Mouse (Mus musculus): Measurements from ENCODE around the gene Snap47. TPM values are rescaled to one million over a fixed set of nuclear protein-coding genes. Genes with fewer than 3 reads are reported as not detected.

Snap47 gene
- polyA plus RNA-seq (2015; fragmentation: Nextera tagmentation; extraction: Ambion mirVana): 116 and 118 TPM in 2 replicates

DNA sequence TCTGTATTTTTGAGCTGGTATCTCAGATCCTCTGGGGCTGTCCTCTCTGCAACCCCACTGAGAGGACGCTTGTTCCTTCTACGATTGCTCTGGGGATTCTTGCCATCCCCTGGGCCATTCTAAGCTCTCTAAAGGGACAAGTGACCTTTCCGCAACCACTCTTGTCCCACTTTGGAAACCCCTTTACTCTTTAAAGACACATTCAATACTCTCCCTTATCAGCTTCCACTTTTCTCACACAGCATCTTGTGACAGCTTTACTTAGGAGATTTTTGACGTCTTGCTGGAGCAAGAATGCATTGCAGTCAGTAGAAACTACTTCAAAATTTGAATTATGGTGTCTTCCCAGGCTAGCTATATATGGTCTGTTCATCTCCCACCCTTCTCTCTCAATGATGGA lies at the start of gene Snap47:
Snap47 (minus strand) TSS at position 101 of the 400 bp plus-strand sequence.
- H3K4me1 ChIP-seq: peaks cover 21% of the 10 kb centered on the region
- H3K27me3 ChIP-seq: no peaks in the 10 kb centered on the region
- H3K9ac ChIP-seq: peak within 1 kb of the TSS; percentile 90
- H3K9me3 ChIP-seq: no peaks in the 10 kb centered on the region
- 76% methylated on average over 4 of the region's 4 CpGs for WGBS
- peak within 1 kb of the TSS; percentile 79 for H3K4me3 ChIP-seq
- peak within 1 kb of the TSS; percentile 86 for H3K27ac ChIP-seq
- no peak for ATAC-seq (ENCODE audit: insufficient number of reproducible peaks, low FRiP score, low TSS enrichment, low read depth)
- H3K4me2 ChIP-seq: peak within 1 kb of the TSS; percentile 89
- H3K36me3 ChIP-seq: peaks cover 35% of the 10 kb centered on the region

DNA sequence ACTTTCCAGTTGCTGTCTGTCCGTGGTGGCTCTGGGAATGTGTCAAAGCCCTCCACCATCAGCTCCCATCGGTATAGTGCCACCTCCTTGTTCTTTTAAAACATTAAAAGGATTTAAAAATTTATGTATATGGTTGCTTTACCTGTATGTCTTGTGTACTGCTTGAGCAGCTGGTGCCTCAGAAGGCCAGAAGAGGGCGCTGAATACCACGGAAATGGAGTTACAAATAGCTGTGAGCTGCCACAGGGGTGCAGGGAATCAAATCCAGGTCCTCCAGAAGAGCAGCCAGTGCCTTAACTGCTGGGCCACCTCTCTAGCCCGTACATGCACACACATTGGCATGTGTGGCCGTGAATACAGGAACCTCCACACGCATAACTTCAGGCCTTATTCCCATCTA lies 46.8 kb upstream of the Snap47 start:
- H3K36me3 ChIP-seq: peaks cover 99% of the 10 kb centered on the region
- no peak overlapping the region for H3K27ac ChIP-seq
- 91% methylated on average over 7 of the region's 7 CpGs for WGBS
- H3K4me2 ChIP-seq: no peak overlapping the region
- no peak overlapping the region for H3K4me3 ChIP-seq
- no peaks in the 10 kb centered on the region for H3K4me1 ChIP-seq
- ATAC-seq (ENCODE audit: insufficient number of reproducible peaks, low FRiP score, low TSS enrichment, low read depth): no peak
- H3K9ac ChIP-seq: no peak overlapping the region
- H3K9me3 ChIP-seq: no peaks in the 10 kb centered on the region
- no peaks in the 10 kb centered on the region for H3K27me3 ChIP-seq

DNA sequence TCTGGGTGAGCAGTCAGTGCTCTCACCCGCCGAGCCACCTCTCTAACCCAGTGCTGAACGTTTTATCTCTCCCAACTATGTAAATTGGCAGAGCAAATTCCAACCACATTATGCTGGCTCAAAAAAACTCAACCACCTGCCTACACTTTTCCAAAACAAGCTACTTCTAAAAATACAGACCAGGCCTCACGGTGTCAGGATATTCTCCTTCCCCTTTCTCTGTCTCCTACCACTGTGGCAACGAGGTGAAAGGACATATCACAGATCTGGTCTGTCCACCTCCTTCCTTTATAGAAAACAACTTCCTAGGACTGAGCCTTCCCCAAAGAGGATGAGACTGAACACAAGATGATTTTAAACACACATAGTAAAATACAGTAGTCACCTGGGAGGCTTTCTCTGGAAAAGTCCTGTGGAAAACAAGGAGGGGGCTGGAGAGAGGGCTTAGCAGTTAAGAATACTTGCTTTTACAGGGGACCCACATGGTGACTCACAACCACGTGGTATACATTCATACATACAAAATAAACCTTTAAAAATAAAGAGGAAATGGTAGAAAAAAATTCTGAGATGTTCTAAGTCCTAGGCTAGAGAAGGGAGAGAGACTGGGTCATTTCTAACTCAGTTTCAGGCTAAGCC lies 45.8 kb upstream of the Snap47 start:
- H3K9ac ChIP-seq: no peak overlapping the region
- 83% methylated on average over 6 of the region's 6 CpGs for WGBS
- no peak overlapping the region for H3K4me3 ChIP-seq
- H3K27me3 ChIP-seq: no peaks in the 10 kb centered on the region
- H3K9me3 ChIP-seq: no peaks in the 10 kb centered on the region
- no peak overlapping the region for H3K4me2 ChIP-seq
- H3K36me3 ChIP-seq: peaks cover 99% of the 10 kb centered on the region
- no peaks in the 10 kb centered on the region for H3K4me1 ChIP-seq
- no peak overlapping the region for H3K27ac ChIP-seq
- ATAC-seq (ENCODE audit: insufficient number of reproducible peaks, low FRiP score, low TSS enrichment, low read depth): no peak

DNA sequence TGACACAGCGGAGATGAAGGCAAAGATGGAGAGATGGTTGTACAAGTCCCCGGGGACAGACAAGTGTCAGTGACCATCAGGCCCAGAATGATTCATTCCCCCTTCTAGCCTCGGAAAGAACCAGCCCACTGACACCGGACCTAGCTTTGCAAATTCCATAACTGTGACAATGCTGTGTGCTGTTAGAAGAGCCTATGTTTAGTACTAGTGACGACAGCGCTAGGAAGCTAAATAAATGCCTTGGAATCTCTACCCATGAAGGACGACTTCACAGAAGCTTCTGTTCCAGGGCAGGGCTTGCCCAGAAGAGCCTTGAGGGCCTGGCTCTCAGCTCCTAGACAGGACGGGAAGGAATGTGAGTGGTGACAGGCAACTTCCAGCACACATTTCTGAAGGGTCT lies 35.2 kb upstream of the Snap47 start:
- no peak overlapping the region for H3K4me3 ChIP-seq
- H3K9me3 ChIP-seq: no peaks in the 10 kb centered on the region
- no peak overlapping the region for H3K27ac ChIP-seq
- H3K36me3 ChIP-seq: peaks cover 66% of the 10 kb centered on the region
- no peak overlapping the region for H3K9ac ChIP-seq
- WGBS: 80% methylated on average over 8 of the region's 8 CpGs
- no peak for ATAC-seq (ENCODE audit: insufficient number of reproducible peaks, low FRiP score, low TSS enrichment, low read depth)
- no peaks in the 10 kb centered on the region for H3K4me1 ChIP-seq
- H3K4me2 ChIP-seq: no peak overlapping the region
- no peaks in the 10 kb centered on the region for H3K27me3 ChIP-seq

DNA sequence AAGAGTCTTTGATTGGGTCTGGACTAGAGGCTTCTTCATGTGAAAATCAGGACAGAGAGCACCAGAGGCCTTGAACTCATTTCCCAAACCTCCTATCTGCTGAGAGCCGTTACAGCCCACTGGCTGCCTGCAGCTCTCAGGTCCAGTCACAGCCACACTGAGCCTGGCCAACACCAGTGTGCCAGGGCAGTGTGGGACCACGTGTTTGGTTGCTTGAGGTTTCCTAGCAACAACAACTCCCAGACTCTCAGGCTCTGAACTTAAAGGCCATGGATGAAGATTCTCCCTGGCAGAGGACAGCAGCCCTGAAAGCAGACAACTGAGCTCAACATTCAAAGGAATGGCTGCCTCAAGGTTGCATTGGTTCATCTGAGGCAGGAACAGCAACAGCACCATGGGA lies 34.7 kb upstream of the Snap47 start:
- WGBS: 61% methylated on average over 2 of the region's 2 CpGs
- Histone ChIP-seq H3K4me2 (no peak overlapping the region), H3K36me3 (peaks cover 61% of the 10 kb centered on the region), H3K9ac (no peak overlapping the region), H3K4me3 (no peak overlapping the region), H3K27ac (no peak overlapping the region), H3K9me3 (no peaks in the 10 kb centered on the region), H3K4me1 (no peaks in the 10 kb centered on the region), H3K27me3 (no peaks in the 10 kb centered on the region)
- ATAC-seq (ENCODE audit: insufficient number of reproducible peaks, low FRiP score, low TSS enrichment, low read depth): no peak

DNA sequence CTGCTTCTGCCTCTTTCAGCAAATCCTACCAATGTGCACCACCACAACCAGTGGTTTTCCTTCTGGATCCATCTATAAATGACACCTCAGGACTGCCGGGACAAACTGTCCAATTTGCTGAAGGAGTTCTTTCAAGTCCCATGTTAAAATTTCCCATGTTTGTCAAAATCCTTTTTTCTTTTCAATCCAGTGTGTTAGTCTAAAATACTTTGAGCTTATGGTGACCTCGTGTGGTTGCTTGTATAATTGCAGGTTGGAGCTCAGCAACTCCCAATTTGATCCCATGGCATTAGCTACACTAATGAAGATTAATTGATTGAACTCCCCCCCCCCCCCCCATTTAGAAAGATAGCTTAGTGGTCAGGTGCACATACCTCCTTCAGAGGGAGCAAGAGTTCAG lies 32.2 kb upstream of the Snap47 start:
- Histone ChIP-seq H3K27ac (no peak overlapping the region), H3K36me3 (peaks cover 37% of the 10 kb centered on the region), H3K9ac (no peak overlapping the region), H3K27me3 (no peaks in the 10 kb centered on the region), H3K4me1 (no peaks in the 10 kb centered on the region), H3K4me3 (no peak overlapping the region), H3K9me3 (no peaks in the 10 kb centered on the region), H3K4me2 (no peak overlapping the region)
- WGBS: 1% methylated on average over 2 of the region's 2 CpGs
- no peak for ATAC-seq (ENCODE audit: insufficient number of reproducible peaks, low FRiP score, low TSS enrichment, low read depth)

DNA sequence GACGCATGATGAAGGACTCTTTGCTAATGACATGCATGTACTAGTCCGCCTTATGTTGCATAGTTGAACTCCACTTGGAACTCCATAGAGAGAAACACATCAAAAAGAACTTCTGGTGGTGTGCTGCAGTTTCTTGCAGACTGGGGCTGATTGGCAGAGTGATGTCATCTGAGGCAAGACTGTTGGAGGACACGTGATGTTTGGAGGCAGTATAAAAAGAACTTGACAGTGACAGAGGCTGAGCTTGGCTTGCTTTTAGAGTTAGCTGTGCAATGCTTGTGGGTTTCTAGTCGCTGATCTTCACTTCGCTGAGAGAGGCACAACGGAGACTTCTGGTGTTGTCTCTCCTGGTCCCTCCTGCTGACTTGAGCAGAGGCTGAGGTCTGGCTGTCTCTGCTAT lies 26.3 kb upstream of the Snap47 start:
- ATAC-seq (ENCODE audit: insufficient number of reproducible peaks, low FRiP score, low TSS enrichment, low read depth): no peak
- Histone ChIP-seq H3K9ac (no peak overlapping the region), H3K36me3 (no peaks in the 10 kb centered on the region), H3K4me2 (no peak overlapping the region), H3K4me1 (no peaks in the 10 kb centered on the region), H3K27ac (no peak overlapping the region), H3K4me3 (no peak overlapping the region), H3K27me3 (no peaks in the 10 kb centered on the region), H3K9me3 (no peaks in the 10 kb centered on the region)
- WGBS: 52% methylated on average over 6 of the region's 6 CpGs

DNA sequence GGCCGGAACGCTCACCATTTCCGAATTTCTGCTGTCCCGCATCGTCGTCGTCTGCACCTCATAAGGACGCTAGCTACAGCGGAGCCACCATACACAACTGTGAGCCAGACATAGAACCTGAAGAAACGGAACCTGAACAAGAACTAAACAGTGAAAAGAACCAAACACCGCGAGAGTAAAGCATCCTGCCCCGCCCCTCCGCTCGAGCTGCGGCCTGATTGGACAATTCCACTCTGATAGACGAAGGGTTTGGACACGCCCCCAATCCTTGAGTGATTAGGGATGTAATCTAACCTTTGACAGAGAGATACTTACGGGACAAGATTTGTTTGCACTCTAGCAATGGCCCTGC lies 21.3 kb upstream of the Snap47 start, which contains the start of gene Zfp867:
Zfp867 (minus strand) TSS at position 149 of the 352 bp plus-strand sequence.
- WGBS: under 1% methylated on average over 19 of the region's 19 CpGs
- Histone ChIP-seq H3K9me3 (no peaks in the 10 kb centered on the region), H3K27ac (peak within 1 kb of the TSS; percentile 84), H3K4me1 (peaks cover 4% of the 10 kb centered on the region), H3K9ac (peak within 1 kb of the TSS; percentile 59), H3K4me3 (peak within 1 kb of the TSS; percentile 59), H3K4me2 (peak within 1 kb of the TSS; percentile 69), H3K36me3 (no peaks in the 10 kb centered on the region), H3K27me3 (no peaks in the 10 kb centered on the region)
- peak; percentile 83 for ATAC-seq (ENCODE audit: insufficient number of reproducible peaks, low FRiP score, low TSS enrichment, low read depth)

DNA sequence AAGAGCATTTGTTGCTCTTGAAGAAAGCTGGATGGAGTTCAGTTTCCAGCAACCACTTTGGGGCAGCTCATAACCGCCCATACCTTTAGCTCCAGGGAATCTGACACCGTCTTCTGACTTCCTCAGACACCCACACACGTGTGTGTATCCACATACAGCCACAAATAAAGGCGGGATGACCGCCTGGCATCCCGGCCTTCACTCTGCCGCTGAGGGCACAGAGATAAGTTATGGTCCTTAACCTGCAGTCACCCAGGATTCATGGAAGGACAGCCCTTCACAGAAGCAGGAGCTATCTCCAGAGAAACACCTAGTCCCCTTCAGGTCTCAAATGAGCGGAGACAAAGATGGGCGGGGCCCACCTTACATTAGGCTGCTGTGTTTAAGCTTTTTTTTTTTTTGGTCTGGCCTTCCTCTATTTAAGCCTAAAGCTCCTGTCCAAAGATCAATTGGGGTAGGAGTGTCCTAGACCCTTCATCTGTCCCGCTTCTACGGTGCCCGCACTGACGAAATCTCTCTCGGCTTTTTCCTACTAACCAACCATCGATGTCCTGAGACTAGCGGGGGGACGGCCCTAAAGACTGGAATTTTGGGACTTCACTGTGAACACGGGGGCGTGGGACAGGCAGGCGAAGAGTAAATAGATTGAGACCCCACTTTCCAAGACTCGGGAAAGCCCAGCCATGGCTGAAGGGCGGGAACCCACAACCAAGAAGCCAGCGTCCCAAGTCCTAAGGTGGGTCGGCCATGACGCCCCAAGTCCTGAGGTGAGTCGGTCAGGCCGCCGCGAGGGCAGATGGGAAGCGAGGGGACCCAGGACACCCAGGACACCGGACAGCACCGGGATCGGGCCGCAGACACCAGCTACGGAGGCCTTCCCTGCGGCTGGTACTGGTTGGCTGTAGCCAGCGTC lies 20.7 kb upstream of the Snap47 start:
- peak overlapping the region; percentile 59 for H3K9ac ChIP-seq
- peak; percentile 59 for ATAC-seq (ENCODE audit: insufficient number of reproducible peaks, low FRiP score, low TSS enrichment, low read depth)
- peak overlapping the region; percentile 69 for H3K4me2 ChIP-seq
- H3K4me1 ChIP-seq: peaks cover 4% of the 10 kb centered on the region
- H3K27ac ChIP-seq: peak overlapping the region; percentile 84
- peak overlapping the region; percentile 59 for H3K4me3 ChIP-seq
- H3K36me3 ChIP-seq: peaks cover 4% of the 10 kb centered on the region; the same call in 1 of the 2 replicates
- 5% methylated on average over 37 of the region's 37 CpGs for WGBS
- H3K9me3 ChIP-seq: no peaks in the 10 kb centered on the region
- no peaks in the 10 kb centered on the region for H3K27me3 ChIP-seq

DNA sequence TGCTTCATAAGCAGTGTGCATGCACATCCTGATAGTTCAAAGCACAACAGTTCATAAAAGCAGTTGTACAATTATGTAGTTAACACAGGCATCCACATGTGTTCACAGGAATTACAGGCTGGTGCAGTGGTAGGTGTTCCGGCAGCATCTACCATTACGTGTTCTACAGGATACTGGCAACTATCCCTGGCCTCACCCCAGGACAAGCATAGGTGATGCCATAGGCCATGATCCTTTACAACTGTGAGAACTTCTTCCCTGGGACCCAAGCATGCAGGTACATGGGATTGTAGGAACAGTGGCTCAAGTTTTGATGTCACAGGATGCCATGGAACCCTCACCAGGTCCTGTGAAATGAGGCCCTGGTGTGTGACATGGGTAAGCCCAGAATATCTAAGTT lies 9.5 kb upstream of the Snap47 start:
- no peak for ATAC-seq (ENCODE audit: insufficient number of reproducible peaks, low FRiP score, low TSS enrichment, low read depth)
- no peak overlapping the region for H3K27ac ChIP-seq
- peaks cover 12% of the 10 kb centered on the region for H3K4me1 ChIP-seq
- WGBS: 87% methylated on average over 2 of the region's 2 CpGs
- H3K9me3 ChIP-seq: peaks cover 18% of the 10 kb centered on the region
- H3K4me2 ChIP-seq: no peak overlapping the region
- peaks cover 68% of the 10 kb centered on the region for H3K36me3 ChIP-seq
- H3K27me3 ChIP-seq: no peaks in the 10 kb centered on the region
- H3K9ac ChIP-seq: no peak overlapping the region
- no peak overlapping the region for H3K4me3 ChIP-seq

DNA sequence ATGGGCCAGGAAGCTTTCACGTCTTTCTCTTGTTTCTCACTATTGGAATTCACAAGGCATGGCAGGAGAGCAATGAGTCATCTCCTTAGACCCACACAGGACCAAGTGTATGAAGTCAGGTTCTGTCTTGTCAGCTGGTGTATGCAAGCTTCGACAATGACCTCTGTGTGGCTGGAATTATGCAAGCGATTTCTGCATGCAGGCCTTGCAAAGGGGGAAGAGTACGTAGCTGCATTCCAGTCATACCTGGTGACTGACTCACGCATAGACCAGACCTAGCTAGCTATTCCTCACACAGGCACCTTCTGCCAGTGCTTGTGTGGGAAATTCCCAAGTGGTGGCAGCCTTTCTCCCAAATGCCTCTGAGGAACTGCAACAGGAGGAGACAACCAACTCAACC lies 8.0 kb upstream of the Snap47 start:
- peak overlapping the region; percentile 58; the same call in 1 of the 2 replicates for H3K27ac ChIP-seq
- peaks cover 12% of the 10 kb centered on the region for H3K4me1 ChIP-seq
- H3K9ac ChIP-seq: no peak overlapping the region
- H3K27me3 ChIP-seq: no peaks in the 10 kb centered on the region
- H3K9me3 ChIP-seq: peaks cover 14% of the 10 kb centered on the region
- no peak overlapping the region for H3K4me2 ChIP-seq
- peak; percentile 71 for ATAC-seq (ENCODE audit: insufficient number of reproducible peaks, low FRiP score, low TSS enrichment, low read depth)
- no peak overlapping the region for H3K4me3 ChIP-seq
- 28% methylated on average over 5 of the region's 5 CpGs for WGBS
- peaks cover 70% of the 10 kb centered on the region for H3K36me3 ChIP-seq

DNA sequence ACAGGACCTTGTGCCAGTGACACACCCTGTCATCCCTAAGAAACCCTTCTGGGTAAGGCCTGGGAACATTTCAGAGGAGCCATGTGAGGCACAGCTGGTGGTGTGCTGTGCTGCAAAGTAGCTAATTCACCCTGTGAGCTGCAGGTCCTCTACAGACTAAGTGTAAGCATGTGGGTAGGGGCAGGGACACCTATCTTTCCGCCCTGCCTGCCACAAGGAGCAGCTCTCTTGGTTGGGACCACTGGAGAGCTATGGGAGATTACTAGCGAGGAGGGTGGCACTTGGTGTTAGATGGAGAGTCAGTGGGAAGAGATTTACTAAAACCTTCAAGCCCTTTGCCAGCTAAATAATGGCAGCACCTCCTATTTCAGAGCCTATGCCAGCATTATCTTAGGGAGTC lies 5.9 kb upstream of the Snap47 start:
- no peak overlapping the region for H3K4me2 ChIP-seq
- H3K4me3 ChIP-seq: no peak overlapping the region
- no peak overlapping the region for H3K9ac ChIP-seq
- no peaks in the 10 kb centered on the region for H3K27me3 ChIP-seq
- peaks cover 12% of the 10 kb centered on the region for H3K4me1 ChIP-seq
- no peaks in the 10 kb centered on the region for H3K9me3 ChIP-seq
- no peak for ATAC-seq (ENCODE audit: insufficient number of reproducible peaks, low FRiP score, low TSS enrichment, low read depth)
- WGBS: 96% methylated on average over 2 of the region's 2 CpGs
- no peak overlapping the region for H3K27ac ChIP-seq
- peaks cover 63% of the 10 kb centered on the region for H3K36me3 ChIP-seq
